Mouse (Mus musculus) CH12.LX (cell line): ENCODE data around the gene Nsg2. TPM values are rescaled to one million over a fixed set of nuclear protein-coding genes. Genes with fewer than 3 reads are reported as not detected.

ENCODE experiments used
- DNase-seq: peaks from one replicate; pipeline ENCODE4 v3.0.0-alpha.2; 2013; ENCODE audit errors: extremely low read depth
- H3K27ac ChIP-seq: 2 replicates; pipeline ENCODE4 v1.5.1; 2012; ENCODE audit warnings: low read depth, mild to moderate bottlenecking, control low read depth, moderate library complexity; ENCODE audit not compliant: insufficient read depth
- H3K27me3 ChIP-seq: replicated peaks from 2 replicates; pipeline ENCODE3; 2012; ENCODE audit warnings: inconsistent platforms
- H3K36me3 ChIP-seq, 2 experiments: replicated peaks in 1 of 2; 2 replicates each; pipeline versions ENCODE3 to v1.6.1; 2012; ENCODE audit warnings: inconsistent platforms in 1 of 2, low read length in 1 of 2, mild to moderate bottlenecking in 1 of 2, mixed read lengths in 1 of 2, moderate library complexity in 1 of 2; ENCODE audit not compliant: control insufficient read depth in 1 of 2, insufficient read depth in 1 of 2
- H3K4me1 ChIP-seq, 2 experiments: 2 replicates each; pipeline ENCODE4 v1.6.1; 2012; ENCODE audit warnings: inconsistent platforms in 1 of 2, moderate library complexity in 1 of 2; ENCODE audit not compliant: insufficient read depth in 2 of 2, control insufficient read depth in 1 of 2
- H3K4me2 ChIP-seq: 2 replicates; pipeline ENCODE4 v1.6.1; 2012; ENCODE audit warnings: low read depth, mild to moderate bottlenecking, control low read depth; ENCODE audit not compliant: poor library complexity, insufficient read depth, severe bottlenecking
- H3K4me3 ChIP-seq, 3 experiments: fragments of 150-350 bp in 1 of 3; sonication (generic) in 1 of 3; replicated peaks in 1 of 3; 2 replicates each; pipeline versions ENCODE3 to v1.5.1; 2011 to 2012; ENCODE audit warnings: low read depth in 2 of 3, low read length in 2 of 3, mild to moderate bottlenecking in 2 of 3, moderate library complexity in 2 of 3, control low read depth in 1 of 3, improper control_type of control experiment in 1 of 3, inconsistent platforms in 1 of 3, mixed read lengths in 1 of 3; ENCODE audit not compliant: poor library complexity in 1 of 3
- H3K79me2 ChIP-seq: replicated peaks from 2 replicates; pipeline ENCODE4 v1.6.1; 2012; ENCODE audit warnings: mild to moderate bottlenecking, moderate library complexity; ENCODE audit not compliant: control insufficient read depth, poor library complexity, insufficient read depth, severe bottlenecking; ENCODE audit errors: extremely low read depth
- H3K9ac ChIP-seq: 2 replicates; pipeline ENCODE4 v1.6.1; 2012; ENCODE audit warnings: low read depth, mild to moderate bottlenecking, control low read depth, moderate library complexity; ENCODE audit not compliant: insufficient read depth
- H3K9me3 ChIP-seq: replicated peaks from 2 replicates; pipeline ENCODE3; 2012; ENCODE audit warnings: low read length, inconsistent platforms, mixed read lengths
- BHLHE40 ChIP-seq: IDR thresholded peaks from 2 replicates; pipeline ENCODE4 v1.6.1; 2011; ENCODE audit warnings: mild to moderate bottlenecking, low read depth, low read length, improper control_type of control experiment
- CHD1 ChIP-seq: IDR thresholded peaks from 2 replicates; pipeline ENCODE4 v1.6.1; 2012; ENCODE audit warnings: low read depth, low read length, improper control_type of control experiment, inconsistent platforms
- E2F4 ChIP-seq: IDR thresholded peaks from 2 replicates; pipeline ENCODE4 v1.6.1; 2011; ENCODE audit warnings: low read depth, low read length, improper control_type of control experiment; ENCODE audit not compliant: insufficient replicate concordance
- EP300 ChIP-seq: IDR thresholded peaks from 2 replicates; pipeline ENCODE4 v1.6.1; 2011; ENCODE audit warnings: low read length, improper control_type of control experiment
- ETS1 ChIP-seq: conservative IDR thresholded peaks from 2 replicates; pipeline ENCODE4 v1.6.1; 2012; ENCODE audit warnings: low read depth, mild to moderate bottlenecking, inconsistent platforms, low read length, improper control_type of control experiment, moderate library complexity
- HCFC1 ChIP-seq: IDR thresholded peaks from 2 replicates; pipeline ENCODE4 v1.6.1; 2012; ENCODE audit warnings: low read depth, mild to moderate bottlenecking, inconsistent platforms, low read length, improper control_type of control experiment
- JUND ChIP-seq: conservative IDR thresholded peaks from 2 replicates; pipeline ENCODE4 v1.6.1; 2011; ENCODE audit warnings: low read depth, low read length, improper control_type of control experiment
- MAFK ChIP-seq: IDR thresholded peaks from 2 replicates; pipeline ENCODE4 v1.6.1; 2011; ENCODE audit warnings: low read length, improper control_type of control experiment; ENCODE audit not compliant: insufficient replicate concordance
- MAX ChIP-seq: IDR thresholded peaks from 2 replicates; pipeline ENCODE4 v1.6.1; 2011; ENCODE audit warnings: low read length, improper control_type of control experiment
- MEF2A ChIP-seq: IDR thresholded peaks from 2 replicates; pipeline ENCODE4 v1.6.1; 2014; ENCODE audit warnings: low read depth, mild to moderate bottlenecking, inconsistent platforms, low read length, improper control_type of control experiment, borderline replicate concordance
- MXI1 ChIP-seq: IDR thresholded peaks from 2 replicates; pipeline ENCODE4 v1.6.1; 2011; ENCODE audit warnings: mild to moderate bottlenecking, low read depth, low read length, improper control_type of control experiment
- MYC ChIP-seq: IDR thresholded peaks from 2 replicates; pipeline ENCODE4 v1.6.1; 2011; ENCODE audit warnings: low read depth, mild to moderate bottlenecking, improper control_type of control experiment, low read length
- PAX5 ChIP-seq: IDR thresholded peaks from 2 replicates; pipeline ENCODE4 v1.6.1; 2012; ENCODE audit warnings: low read length, inconsistent platforms, mixed read lengths
- POLR2A ChIP-seq: IDR thresholded peaks from 2 replicates; pipeline ENCODE4 v1.6.1; 2011; ENCODE audit warnings: low read depth, mild to moderate bottlenecking, improper control_type of control experiment, low read length
- POLR2AphosphoS2 ChIP-seq: IDR thresholded peaks from 2 replicates; pipeline ENCODE4 v1.6.1; 2011; ENCODE audit warnings: low read depth, low read length, improper control_type of control experiment
- RAD21 ChIP-seq: IDR thresholded peaks from 2 replicates; pipeline ENCODE4 v1.6.1; 2011; ENCODE audit warnings: low read depth, mild to moderate bottlenecking, low read length, improper control_type of control experiment, moderate library complexity
- RCOR1 ChIP-seq: conservative IDR thresholded peaks from 2 replicates; pipeline ENCODE4 v1.6.1; 2012; ENCODE audit warnings: low read depth, mild to moderate bottlenecking, inconsistent platforms, low read length, improper control_type of control experiment
- SIN3A ChIP-seq: IDR thresholded peaks from 2 replicates; pipeline ENCODE4 v1.6.1; 2012; ENCODE audit warnings: low read length, improper control_type of control experiment, inconsistent platforms
- SMC3 ChIP-seq: IDR thresholded peaks from 2 replicates; pipeline ENCODE4 v1.6.1; 2011; ENCODE audit warnings: low read depth, low read length, improper control_type of control experiment
- TBP ChIP-seq: conservative IDR thresholded peaks from 2 replicates; pipeline ENCODE4 v1.6.1; 2011; ENCODE audit warnings: low read depth, low read length, improper control_type of control experiment
- TCF12 ChIP-seq: IDR thresholded peaks from 2 replicates; pipeline ENCODE4 v1.6.1; 2014; ENCODE audit warnings: low read depth, mild to moderate bottlenecking, inconsistent platforms, low read length, improper control_type of control experiment
- UBTF ChIP-seq: IDR thresholded peaks from 2 replicates; pipeline ENCODE4 v1.6.1; 2012; ENCODE audit warnings: low read depth, mild to moderate bottlenecking, inconsistent platforms, low read length, improper control_type of control experiment, moderate library complexity
- USF2 ChIP-seq: conservative IDR thresholded peaks from 2 replicates; pipeline ENCODE4 v1.6.1; 2011; ENCODE audit warnings: low read depth, low read length, improper control_type of control experiment
- ZC3H11A ChIP-seq: IDR thresholded peaks from 2 replicates; pipeline ENCODE4 v1.6.1; 2012; ENCODE audit warnings: low read depth, mild to moderate bottlenecking, inconsistent platforms, low read length, improper control_type of control experiment
- ZKSCAN1 ChIP-seq: IDR thresholded peaks from 2 replicates; pipeline ENCODE4 v1.6.1; 2012; ENCODE audit warnings: low read depth, inconsistent platforms, low read length, improper control_type of control experiment, borderline replicate concordance
- ZMIZ1 ChIP-seq: IDR thresholded peaks from 2 replicates; pipeline ENCODE4 v1.6.1; 2012; ENCODE audit warnings: low read depth, mild to moderate bottlenecking, inconsistent platforms, low read length, improper control_type of control experiment
- ZNF384 ChIP-seq: IDR thresholded peaks from 2 replicates; pipeline ENCODE4 v1.6.1; 2012; ENCODE audit warnings: low read depth, low read length, improper control_type of control experiment, inconsistent platforms
- dilution Hi-C: fragments of 300-500 bp; cut with MboI; formaldehyde crosslinking; loops from 2 replicates; pipeline ENCODE4 v1.14.3; 2020; ENCODE audit warnings: low sequenced_read_pairs; ENCODE audit not compliant: extremely low pct_unique_long_range_greater_than_20kb, extremely low pct_ligation_motif_present
- in situ Hi-C: fragments of 300-500 bp; cut with MboI; formaldehyde crosslinking; loops from 3 replicates; pipeline ENCODE4 v1.14.3; 2019; ENCODE audit warnings: low sequenced_read_pairs, low pct_ligation_motif_present, low pct_unique_long_range_greater_than_20kb, mixed read lengths
- polyA plus RNA-seq: library from polyadenylated mRNA; unstranded; fragments of >175 nt; gene quantifications from 2 replicates; pipeline ENCODE4 v1.2.1, GENCODE M21; 2012; ENCODE audit warnings: low read depth; ENCODE audit not compliant: insufficient read length
- total RNA-seq, 2 experiments: library from RNA; depleted of rRNA; stranded (reverse); fragments of 300-350 nt in 1 of 2; fragments of >200 nt in 1 of 2; gene quantifications; 2 replicates each; pipeline ENCODE4 v1.2.3; 2012 to 2014

Gene Nsg2
- total and polyA plus RNA-seq, 3 experiments = 2.8 to 7.5 (median 7.4) TPM

GRCm38 (mm10) chr11:32013014-32013427 is 12.8 kb downstream of the Nsg2 start (continued):
- TF ChIP-seq MAFK (peak; percentile 27; the same call in 1 of the 2 replicates), RAD21 (no peak; the same call in 1 of the 2 replicates), UBTF (no peak), POLR2AphosphoS2 (peak; percentile 48; the same call in 1 of the 2 replicates), USF2 (no peak), ZKSCAN1 (0 out of 2 replicates have a peak, but pooled peaks have one; percentile 35), MEF2A (peak; percentile 65), EP300 (peak; percentile 53; the same call in 1 of the 2 replicates), TCF12 (peak; percentile 85), SMC3 (no peak), ZC3H11A (no peak), SIN3A (0 out of 2 replicates have a peak, but pooled peaks have one; percentile 36)

- Histone ChIP-seq H3K36me3 (no peaks in the 10 kb centered on the region), H3K9ac (no peak overlapping the region), H3K9me3 (no peaks in the 10 kb centered on the region), H3K27ac (peak overlapping the region; percentile 56), H3K79me2 (no peaks in the 10 kb centered on the region), H3K4me1 (peaks cover 30 to 64% of the 10 kb centered on the region in 2 experiments), H3K4me3 (no peak overlapping the region), H3K27me3 (no peaks in the 10 kb centered on the region), H3K4me2 (peak overlapping the region; percentile 63; the same call in 1 of the 2 replicates)
- no peak for TF ChIP-seq RCOR1
- no peak for TF ChIP-seq ETS1
- no peak for TF ChIP-seq POLR2AphosphoS2
- no peak for TF ChIP-seq SMC3
- no peak for TF ChIP-seq MAX
- no peak for TF ChIP-seq ZMIZ1
- no peak for TF ChIP-seq USF2
- TF ChIP-seq POLR2A = no peak
- TF ChIP-seq MXI1 = no peak
- no peak for TF ChIP-seq TBP
- in situ Hi-C loops = no loop called here
- no peak for DNase-seq
- dilution Hi-C loops = no loop called here
Measured at GRCm38 (mm10) chr11:32013561-32013960, 13.3 kb downstream of the Nsg2 start.

- peaks cover 13 to 71% of the 10 kb centered on the region in 2 experiments for H3K4me1 ChIP-seq
- dilution Hi-C loops = no loop called here
Measured at GRCm38 (mm10) chr11:32018201-32018600, 17.9 kb downstream of the Nsg2 start.

More at GRCm38 (mm10) chr11:32018201-32018600, 17.9 kb downstream of the Nsg2 start:
- in situ Hi-C loops = no loop called here
- no peak overlapping the region for H3K9ac ChIP-seq
- H3K27ac ChIP-seq = no peak overlapping the region
- H3K9me3 ChIP-seq = no peaks in the 10 kb centered on the region
- no peak overlapping the region for H3K4me3 ChIP-seq
- H3K27me3 ChIP-seq = no peaks in the 10 kb centered on the region
- DNase-seq = no peak
- no peak for TF ChIP-seq MXI1
- TF ChIP-seq RAD21 = no peak
- no peak for TF ChIP-seq MYC
- TF ChIP-seq POLR2A = no peak
- no peak for TF ChIP-seq JUND
- no peak for TF ChIP-seq PAX5
- no peak for TF ChIP-seq BHLHE40
- TF ChIP-seq ZKSCAN1 = no peak
- TF ChIP-seq CHD1 = no peak
- TF ChIP-seq E2F4 = no peak
- TF ChIP-seq ZNF384 = no peak
- TF ChIP-seq USF2 = no peak
- no peak for TF ChIP-seq SMC3
- TF ChIP-seq MAX = no peak
- no peak for TF ChIP-seq HCFC1
- H3K79me2 ChIP-seq = no peaks in the 10 kb centered on the region
- no peaks in the 10 kb centered on the region for H3K36me3 ChIP-seq
- H3K4me2 ChIP-seq = no peak overlapping the region
